Mouse (Mus musculus) E14TG2a.4 (cell line): ENCODE measurements around the gene Cacng7.
"Not testable (repeated sequence)": the region's sequence is repeated elsewhere in the genome, so short reads cannot be mapped to it uniquely, and the experiment has no call there.

ENCODE experiments used
- H3K27me3 ChIP-seq: 2 replicates; pipeline ENCODE4 v1.6.1; 2014; ENCODE audit warnings: low read length, control low read depth; ENCODE audit not compliant: insufficient read depth
- H3K36me3 ChIP-seq: 2 replicates; pipeline ENCODE4 v1.6.1; 2014; ENCODE audit warnings: low read length, control low read depth; ENCODE audit not compliant: insufficient read depth
- H3K4me1 ChIP-seq: replicated peaks from 2 replicates; pipeline ENCODE4 v1.6.1; 2014; ENCODE audit warnings: low read depth, low read length, control low read depth
- H3K4me3 ChIP-seq: replicated peaks from 2 replicates; pipeline ENCODE4 v1.5.1; 2014; ENCODE audit warnings: mild to moderate bottlenecking, low read length
- H3K9me3 ChIP-seq: 2 replicates; pipeline ENCODE4 v1.6.1; 2014; ENCODE audit warnings: low read length, control low read depth
- CTCF ChIP-seq: conservative IDR thresholded peaks from 2 replicates; pipeline ENCODE4 v1.5.1; 2014; ENCODE audit warnings: low read length
- NANOG ChIP-seq: IDR thresholded peaks from 2 replicates; pipeline ENCODE4 v1.6.1; 2014; ENCODE audit warnings: borderline replicate concordance, low read length, mixed read lengths
- POU5F1 ChIP-seq: IDR thresholded peaks from 2 replicates; pipeline ENCODE4 v1.6.1; 2014; ENCODE audit warnings: low read length, borderline replicate concordance

Cacng7 gene

DNA sequence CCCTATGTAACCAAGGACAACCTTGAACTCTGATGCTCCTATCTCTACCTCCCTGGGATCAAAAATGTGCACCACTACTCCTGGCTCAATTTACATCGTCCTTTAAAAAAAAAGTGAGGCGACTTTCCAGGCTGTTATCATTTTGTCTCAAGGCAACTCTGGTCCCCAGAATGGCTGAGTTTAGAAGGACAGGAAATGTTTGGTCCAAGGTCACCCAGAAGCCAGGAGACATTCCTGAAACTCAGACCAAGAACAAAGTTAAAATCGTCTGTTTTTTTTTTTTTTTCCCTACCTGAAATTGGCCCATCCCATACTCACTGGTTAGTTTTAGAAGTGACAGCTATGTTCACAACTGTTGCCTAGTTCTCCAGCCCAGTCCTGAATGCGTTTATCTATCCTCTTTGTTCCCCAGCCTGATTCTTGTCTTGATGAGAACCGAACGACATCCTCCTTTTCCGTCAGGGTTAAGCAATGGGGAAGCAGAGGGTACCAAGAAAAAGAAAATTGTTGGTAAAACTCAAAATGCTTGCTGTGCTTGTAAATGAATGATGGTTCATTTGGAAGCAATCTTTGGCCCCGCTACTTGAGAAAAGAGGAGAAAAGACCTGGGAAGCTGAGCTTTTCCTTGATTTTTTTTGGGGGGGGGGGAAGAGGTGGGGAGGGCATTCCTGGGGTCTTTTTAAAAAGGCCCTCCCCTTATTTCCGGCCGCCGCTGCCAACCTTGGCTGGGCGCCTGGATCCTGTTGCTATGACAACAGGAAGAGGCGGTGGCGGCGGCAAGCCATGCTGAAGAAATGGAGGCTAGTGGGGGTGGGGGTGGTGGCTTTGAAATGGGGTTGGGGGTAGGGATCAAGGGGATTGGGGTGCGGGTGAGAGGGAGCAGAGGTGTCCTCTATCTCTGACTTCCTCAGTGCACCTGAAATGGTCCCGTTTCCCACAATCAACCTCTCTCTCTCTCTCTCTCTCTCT, 57.0 kb downstream of the Cacng7 start:
- H3K4me1 ChIP-seq: peaks cover 52% of the 10 kb centered on the region
- H3K4me3 ChIP-seq: 0 out of 2 replicates have a peak overlapping the region, but pooled peaks have one; percentile 29
- peaks cover 19% of the 10 kb centered on the region for H3K27me3 ChIP-seq
- TF ChIP-seq NANOG: no peak
- TF ChIP-seq CTCF: no peak
- TF ChIP-seq POU5F1: no peak
- H3K36me3 ChIP-seq: no peaks in the 10 kb centered on the region
- no peaks in the 10 kb centered on the region for H3K9me3 ChIP-seq

DNA sequence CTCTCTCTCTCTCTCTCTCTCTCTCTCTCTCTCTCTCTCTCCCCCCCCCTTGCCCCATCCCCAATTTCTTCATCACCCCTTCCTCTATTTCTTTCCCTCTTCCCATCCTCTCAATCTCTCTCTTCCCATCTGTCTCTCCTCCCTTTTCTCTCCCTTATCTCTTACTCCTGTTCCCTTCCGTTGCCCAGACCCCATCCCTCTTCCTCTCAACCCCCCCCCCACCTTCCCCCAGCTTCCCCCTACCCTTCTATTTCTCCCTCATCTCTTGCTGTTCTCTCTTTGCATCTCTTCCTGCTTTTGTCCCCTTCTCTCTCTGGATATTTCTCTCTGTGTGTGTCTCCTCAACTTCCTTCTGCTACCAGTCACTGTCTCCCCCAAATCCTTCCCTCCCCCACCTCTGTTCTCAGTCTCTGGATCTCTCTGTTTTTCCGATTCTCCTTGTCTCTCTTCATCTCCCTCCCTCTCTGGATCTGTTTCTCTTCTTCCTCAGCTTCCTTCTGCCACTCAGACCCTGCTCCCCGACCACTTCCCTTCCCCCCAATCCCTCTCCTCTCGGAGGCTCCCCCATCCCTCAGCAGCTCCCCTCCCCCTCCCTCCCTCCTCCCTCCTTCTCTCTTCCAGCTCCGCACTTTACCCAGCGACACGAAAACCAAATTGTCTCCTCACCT, 57.8 kb downstream of the Cacng7 start, which contains the start of gene Cacng8:
Gene Cacng8, plus strand, starts transcription at position 271 of the 668 bp plus-strand sequence.
- Histone ChIP-seq H3K27me3 (peaks cover 24% of the 10 kb centered on the region), H3K4me3 (peak within 1 kb of the TSS; percentile 56), H3K36me3 (no peaks in the 10 kb centered on the region), H3K9me3 (no peaks in the 10 kb centered on the region), H3K4me1 (peaks cover 53% of the 10 kb centered on the region)
- TF ChIP-seq POU5F1: no peak
- TF ChIP-seq NANOG: no peak
- TF ChIP-seq CTCF: no peak

DNA sequence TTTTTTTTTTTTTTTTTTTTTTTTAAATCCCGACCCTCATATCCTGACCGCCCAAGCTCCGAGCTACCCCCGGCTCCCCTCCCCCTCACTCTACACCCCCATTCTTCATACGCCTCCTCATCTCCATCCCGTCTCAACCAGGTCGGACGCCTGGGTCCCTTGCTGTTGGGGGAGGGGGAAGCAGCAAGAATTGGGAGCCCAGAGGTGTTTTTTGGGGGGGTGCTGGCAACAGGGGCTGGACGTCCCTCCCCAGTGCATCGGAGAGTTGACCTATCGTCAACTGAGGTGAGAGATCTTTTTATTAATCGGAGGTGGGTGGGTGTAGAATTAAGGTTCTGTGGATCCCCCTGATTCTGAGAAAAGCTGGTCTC, 58.3 kb downstream of the Cacng7 start:
- Histone ChIP-seq H3K4me3 (peak overlapping the region; percentile 56), H3K27me3 (peaks cover 25% of the 10 kb centered on the region), H3K36me3 (no peaks in the 10 kb centered on the region), H3K9me3 (no peaks in the 10 kb centered on the region), H3K4me1 (peaks cover 53% of the 10 kb centered on the region)
- TF ChIP-seq CTCF (no peak), NANOG (no peak), POU5F1 (no peak)

DNA sequence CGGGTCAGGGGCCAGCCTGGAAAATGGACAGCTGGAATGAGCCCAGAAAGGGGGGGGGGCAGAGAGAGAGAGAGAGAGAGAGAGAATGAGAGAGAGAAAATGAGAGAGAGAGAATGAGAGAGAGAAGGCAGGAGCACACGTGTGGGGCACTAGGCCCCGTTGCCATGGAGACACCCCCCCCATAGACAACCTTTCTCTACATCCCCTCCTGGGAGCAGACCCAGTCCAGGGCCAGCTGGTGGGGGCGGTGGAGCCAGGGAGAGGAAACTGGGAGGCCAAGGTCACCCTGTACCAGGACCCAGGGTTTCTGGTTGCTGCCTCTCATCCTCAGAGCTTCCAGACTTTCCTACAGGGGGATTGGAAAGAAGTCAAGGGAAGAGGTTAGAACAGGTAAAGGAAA, 59.1 kb downstream of the Cacng7 start:
- Histone ChIP-seq H3K9me3 (no peaks in the 10 kb centered on the region), H3K27me3 (peaks cover 25% of the 10 kb centered on the region), H3K4me1 (peaks cover 53% of the 10 kb centered on the region), H3K36me3 (no peaks in the 10 kb centered on the region), H3K4me3 (peak overlapping the region; percentile 56; the same call in 1 of the 2 replicates)
- TF ChIP-seq CTCF (no peak), POU5F1 (no peak), NANOG (no peak)

DNA sequence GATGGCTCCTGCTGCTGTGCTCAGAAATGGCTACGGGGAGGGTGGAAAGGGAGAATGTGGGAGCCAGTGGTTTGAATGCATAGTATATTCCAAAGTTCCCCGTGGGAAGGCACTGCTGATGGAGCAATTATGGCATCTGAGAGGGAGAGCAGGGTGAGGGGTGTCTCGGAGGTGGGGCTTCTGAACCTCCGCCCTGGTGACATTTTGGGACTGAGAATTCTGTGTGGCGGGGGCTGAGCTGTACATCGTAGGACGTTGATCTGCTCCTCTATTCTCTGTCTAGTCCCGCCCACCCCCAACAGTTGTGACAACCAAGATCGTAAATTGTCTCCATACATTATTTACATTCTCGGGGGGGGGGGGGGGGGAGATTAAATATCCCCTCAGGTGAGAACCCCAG, 64.6 kb downstream of the Cacng7 start:
- H3K9me3 ChIP-seq: no peaks in the 10 kb centered on the region
- TF ChIP-seq NANOG (no peak), CTCF (no peak), POU5F1 (no peak)
- H3K4me1 ChIP-seq: peaks cover 35% of the 10 kb centered on the region
- H3K27me3 ChIP-seq: peaks cover 18% of the 10 kb centered on the region
- H3K36me3 ChIP-seq: no peaks in the 10 kb centered on the region
- H3K4me3 ChIP-seq: 0 out of 2 replicates have a peak overlapping the region, but pooled peaks have one; percentile 23

DNA sequence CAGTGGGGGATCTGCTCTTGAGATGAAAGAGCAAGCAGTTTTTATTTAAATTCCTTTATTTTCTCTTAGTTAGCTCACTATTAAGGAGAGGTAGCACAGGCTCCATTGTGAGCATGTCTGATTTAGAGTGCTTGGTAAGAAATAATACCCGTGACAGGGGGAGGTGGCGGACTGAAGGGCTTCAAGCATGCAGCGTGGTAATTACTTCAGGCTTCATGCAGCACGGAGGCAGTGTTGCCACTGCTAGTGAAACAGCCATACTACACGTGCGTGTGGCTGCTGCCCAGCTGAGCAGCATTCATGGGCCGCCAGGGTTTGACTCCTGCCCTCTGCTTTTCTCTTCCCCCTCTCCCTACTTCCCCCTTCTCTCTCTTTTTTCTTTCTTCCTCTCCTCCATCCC, 65.0 kb downstream of the Cacng7 start:
- Histone ChIP-seq H3K36me3 (no peaks in the 10 kb centered on the region), H3K4me1 (peaks cover 32% of the 10 kb centered on the region), H3K9me3 (no peaks in the 10 kb centered on the region), H3K27me3 (peaks cover 14% of the 10 kb centered on the region), H3K4me3 (0 out of 2 replicates have a peak overlapping the region, but pooled peaks have one; percentile 23)
- TF ChIP-seq CTCF (no peak), NANOG (no peak), POU5F1 (no peak)

DNA sequence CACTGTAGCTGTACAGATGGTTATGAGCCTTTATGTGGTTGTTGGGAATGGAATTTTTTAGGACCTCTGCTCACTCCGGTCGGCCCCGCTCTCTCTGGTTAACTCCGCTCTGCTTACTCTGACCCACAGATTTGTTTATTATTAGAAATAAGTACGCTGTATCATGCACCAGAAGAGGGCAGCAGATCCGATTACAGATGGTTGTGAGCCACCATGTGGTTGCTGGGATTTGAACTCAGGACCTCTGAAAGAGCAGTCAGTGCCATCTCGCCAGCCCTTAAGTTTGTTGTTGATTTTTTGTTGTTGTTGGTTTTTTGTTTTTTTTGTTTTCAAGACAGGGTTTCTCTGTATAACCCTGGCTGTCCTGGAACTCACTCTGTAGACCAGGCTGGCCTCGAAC, 65.6 kb downstream of the Cacng7 start:
- H3K4me3 ChIP-seq, H3K9me3 ChIP-seq, H3K36me3 ChIP-seq, H3K27me3 ChIP-seq: not testable (repeated sequence)
- H3K4me1 ChIP-seq: peaks cover 30% of the 10 kb centered on the region

DNA sequence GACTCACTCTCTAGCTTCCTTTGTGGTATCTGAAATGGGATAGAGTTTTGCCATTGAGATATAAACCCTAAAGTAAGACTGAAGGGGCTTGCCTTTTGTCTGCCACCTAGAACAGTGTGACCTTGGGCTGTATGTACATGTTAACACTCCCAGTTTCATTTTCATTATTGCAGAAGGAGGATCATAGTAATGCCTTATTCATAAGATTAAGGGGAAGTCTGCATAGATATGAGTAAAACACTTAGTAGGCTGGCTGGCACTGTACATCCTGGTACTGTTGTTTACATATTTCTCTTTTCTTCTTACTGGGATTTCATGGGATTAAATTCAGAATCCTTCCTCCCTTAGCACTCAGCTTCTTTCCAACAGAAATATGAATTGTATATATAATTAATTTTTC, 67.2 kb downstream of the Cacng7 start:
- H3K27me3 ChIP-seq: 0 out of 2 replicates have a peak, but pooled peaks cover 6% of the 10 kb centered on the region
- no peaks in the 10 kb centered on the region for H3K36me3 ChIP-seq
- H3K9me3 ChIP-seq: no peaks in the 10 kb centered on the region
- H3K4me1 ChIP-seq: peaks cover 18% of the 10 kb centered on the region
- no peak for TF ChIP-seq NANOG
- TF ChIP-seq POU5F1: no peak
- TF ChIP-seq CTCF: no peak
- H3K4me3 ChIP-seq: no peak overlapping the region
